Mouse (Mus musculus) CD4-positive, CD25-positive, alpha-beta regulatory T cell, adult 4 months (primary cell): ENCODE measurements around the gene Dppa1. TPM values are rescaled to one million over a fixed set of nuclear protein-coding genes. Genes with fewer than 3 reads are reported as not detected.
"Not testable (repeated sequence)": the region's sequence is repeated elsewhere in the genome, so short reads cannot be mapped to it uniquely, and the experiment has no call there.

ENCODE experiments used
- ATAC-seq: one replicate; pipeline ENCODE4 v1.8.0; 2017
- polyA plus RNA-seq, 2 experiments: library from polyadenylated mRNA; unstranded; fragments of 100-300 nt; shearing (Covaris generic); gene quantifications; one replicate each; pipeline ENCODE4 v1.2.1; 2017

The Dppa1 gene
- not detected for polyA plus RNA-seq

DNA sequence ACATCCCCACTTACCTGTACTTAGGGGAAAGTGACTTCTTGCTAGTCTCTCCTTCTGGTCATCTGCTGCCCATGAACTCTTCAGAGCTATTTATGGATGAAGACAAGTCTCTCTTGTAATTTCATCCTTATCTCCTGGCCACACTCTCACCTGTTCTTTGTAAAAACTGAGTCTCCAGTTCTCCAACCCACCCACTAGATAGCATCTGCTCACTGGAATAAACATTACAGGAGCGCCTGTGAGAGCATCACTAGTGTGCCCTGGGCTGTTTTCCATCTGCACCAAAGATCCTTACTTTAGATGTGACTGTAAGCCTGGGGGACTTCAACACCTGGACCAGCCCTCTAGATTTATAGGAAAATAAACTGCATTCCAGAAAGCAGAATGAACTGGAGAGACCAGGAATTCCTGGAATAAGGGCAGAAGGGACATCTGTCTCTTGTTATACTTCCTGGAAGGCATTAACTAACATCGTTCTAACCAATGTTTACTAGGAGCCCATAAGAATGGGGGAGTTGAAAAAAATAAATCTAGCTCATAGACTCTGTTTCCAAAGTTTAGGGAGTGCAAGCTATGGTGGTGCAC, at the start of gene Dppa1:
Dppa1 (minus strand) TSS at position 51 of the 585 bp plus-strand sequence.
- ATAC-seq: no peak

DNA sequence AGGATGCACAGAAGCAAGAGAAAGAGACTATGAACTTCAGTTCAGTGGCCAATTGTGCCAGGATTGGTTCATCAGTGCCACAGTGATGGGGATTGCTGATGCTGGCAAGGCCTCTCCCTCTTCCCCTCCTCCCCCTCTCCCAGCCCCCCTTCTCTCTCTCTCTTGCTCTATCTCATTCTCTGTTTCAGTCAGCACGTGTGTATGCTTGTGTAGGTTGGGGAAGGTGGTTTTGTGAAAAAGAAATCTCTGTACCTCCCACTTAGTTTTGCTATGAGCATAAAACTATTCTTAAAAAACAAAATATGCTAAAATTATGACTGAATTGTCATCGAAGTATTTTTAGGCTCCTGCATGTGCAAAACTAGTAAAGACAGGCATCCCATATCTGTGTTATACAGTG, 38.9 kb upstream of the Dppa1 start:
- ATAC-seq: peak; percentile 60

DNA sequence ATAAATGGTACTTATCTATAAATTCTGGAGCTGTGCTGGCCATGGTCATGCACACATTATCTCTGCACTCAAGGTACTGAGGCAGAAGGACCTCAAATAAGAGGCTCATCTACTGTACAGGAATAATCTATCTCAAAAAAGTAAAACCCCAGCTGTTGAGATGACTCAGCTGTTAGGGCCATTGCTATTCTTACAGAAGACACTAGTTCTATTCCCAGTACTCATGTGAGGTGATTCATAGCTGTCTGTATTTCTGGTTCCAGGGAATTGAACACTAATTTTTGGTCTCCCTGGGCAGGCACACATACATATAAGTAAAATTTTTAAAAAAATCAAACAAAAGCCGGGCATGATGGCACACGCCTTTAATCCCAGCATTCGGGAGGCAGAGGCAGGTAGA, 38.0 kb upstream of the Dppa1 start:
- ATAC-seq: no peak

DNA sequence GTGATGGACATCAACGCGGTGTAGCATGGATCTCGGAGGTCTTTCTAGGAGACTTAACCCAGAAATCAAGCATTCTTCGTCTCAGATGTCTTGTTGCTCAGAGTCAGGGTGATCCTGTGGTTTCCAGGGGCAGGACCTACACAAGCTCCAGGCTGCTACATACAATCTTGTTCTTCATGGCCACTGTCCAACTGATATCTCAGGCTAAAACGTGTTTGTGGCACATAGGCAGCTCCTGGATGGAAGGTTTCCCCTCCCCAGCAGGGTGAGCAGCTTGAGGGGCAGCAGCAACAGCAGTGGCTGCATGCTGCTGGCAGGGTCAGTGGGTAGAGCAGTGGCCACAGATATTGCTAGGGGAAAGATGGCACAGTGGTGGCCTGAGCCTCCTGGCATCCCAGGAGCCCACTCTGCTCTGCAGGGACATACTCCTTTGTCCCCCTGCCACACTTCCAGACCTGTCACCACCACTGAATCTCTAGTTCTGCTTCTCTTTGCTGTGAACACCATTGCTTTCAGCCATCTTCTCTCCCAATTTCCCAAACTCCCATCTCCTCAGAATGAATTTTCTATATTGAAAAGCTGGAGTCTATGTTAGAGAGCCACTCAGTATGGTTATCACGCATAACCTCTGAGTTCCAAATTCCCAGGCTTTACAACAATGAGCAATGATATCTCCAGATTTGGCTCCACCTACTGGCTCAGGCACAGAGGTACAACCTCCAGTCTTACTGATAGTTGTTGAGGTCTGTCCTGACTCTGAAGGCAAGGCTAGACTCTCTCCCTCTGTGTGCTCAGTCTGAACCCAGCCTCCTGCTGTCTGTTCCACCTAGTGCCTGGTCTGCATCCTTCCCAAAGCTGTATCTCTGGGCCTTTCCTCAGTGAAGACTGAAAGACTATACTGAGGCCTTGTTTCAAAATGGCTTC, 36.8 kb upstream of the Dppa1 start:
- ATAC-seq: peak; percentile 66

DNA sequence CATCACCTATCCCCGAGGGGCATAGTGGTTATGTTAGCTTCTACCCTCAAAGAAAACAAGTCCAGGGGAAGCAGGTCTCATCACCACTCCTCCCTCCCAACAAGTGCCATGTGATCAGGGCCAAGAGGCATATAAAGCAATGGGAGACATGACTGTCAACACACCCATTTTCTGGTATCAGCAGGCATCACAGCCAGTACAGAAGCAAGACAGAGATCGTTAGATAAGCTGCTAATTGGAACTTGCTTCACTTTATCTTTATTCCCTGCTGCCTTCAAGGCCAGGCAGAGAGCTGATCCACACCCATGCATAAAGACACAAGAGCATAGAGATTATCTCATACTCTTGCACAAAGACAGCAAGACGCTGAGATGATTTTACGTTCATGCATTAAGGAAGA, 34.2 kb upstream of the Dppa1 start:
- no peak for ATAC-seq

DNA sequence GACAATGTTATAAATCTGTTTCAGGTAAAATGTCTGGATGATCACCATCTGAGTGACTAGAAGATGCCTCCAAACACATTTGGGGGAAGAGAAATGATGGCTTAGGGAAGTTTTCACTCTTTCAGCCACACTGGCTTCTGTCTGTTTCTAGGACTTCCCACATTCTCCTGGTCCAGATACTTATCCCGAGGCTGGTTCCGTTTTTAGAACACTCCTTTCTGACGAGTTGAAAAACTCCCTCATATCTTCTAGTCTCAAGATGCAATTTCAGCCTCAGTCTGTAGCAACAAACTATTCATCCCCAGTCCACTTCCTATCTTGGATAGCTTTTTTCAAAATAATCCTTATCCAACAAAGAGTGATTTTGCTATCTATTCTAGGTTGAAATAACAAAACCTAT, 23.4 kb upstream of the Dppa1 start:
- ATAC-seq: no peak

DNA sequence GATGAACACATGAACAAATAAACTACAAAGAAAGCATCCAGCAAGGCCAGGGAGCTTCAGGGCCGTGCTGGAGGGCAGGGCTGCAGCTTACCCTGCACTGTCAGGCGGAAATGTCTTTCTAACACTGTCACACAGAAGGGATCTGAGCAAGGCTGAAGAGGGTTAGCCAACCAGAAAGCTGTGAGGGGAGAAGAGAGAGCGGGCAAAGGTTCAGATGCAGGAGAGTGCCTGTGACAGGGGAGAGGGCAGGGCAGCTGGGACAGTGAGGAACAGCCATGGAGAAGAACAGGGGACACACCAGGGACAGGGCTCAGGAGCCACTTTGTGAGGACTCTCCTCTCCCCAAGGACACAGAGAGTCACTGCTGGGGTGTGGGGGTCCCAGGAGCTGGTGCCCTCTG, 20.6 kb upstream of the Dppa1 start:
- ATAC-seq: not testable (repeated sequence)

DNA sequence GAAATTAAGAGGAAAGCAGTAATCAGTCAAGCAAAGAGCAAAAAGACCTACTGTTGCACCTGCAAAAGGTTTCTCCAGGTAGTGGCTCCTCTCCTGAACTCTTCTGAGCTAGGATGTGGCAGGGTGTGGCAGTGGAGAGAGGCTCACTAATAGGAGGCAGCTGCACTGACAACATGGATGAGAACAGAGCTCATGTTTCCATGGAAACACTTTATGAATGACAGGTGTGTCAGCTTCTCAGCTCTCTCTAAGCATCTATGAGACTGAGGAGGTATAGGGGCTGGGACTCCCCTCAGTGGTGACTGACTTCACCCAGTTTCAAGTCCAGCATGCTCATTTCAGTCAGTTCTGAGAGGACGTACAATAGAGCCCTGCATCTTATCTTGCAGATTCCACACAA, 15.8 kb upstream of the Dppa1 start:
- no peak for ATAC-seq

DNA sequence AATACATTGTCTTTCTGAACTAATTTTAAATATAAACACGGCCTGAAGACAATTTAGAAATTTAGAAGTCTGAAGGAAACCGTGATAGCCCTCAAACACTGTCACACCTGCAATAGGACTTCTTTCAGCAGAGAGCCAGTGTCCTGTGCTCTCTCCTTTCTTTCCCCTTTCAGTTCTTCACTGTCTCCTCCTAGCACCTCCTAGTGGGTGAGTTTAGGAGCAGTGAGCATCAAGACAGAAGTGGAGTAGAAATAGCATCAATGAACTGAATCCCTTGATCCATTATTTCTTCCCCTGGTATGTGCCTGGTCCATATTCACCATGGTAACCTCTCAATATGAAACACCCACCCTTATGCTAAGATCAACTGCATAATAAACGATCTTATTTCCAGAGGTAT, 7.5 kb upstream of the Dppa1 start:
- ATAC-seq: no peak

DNA sequence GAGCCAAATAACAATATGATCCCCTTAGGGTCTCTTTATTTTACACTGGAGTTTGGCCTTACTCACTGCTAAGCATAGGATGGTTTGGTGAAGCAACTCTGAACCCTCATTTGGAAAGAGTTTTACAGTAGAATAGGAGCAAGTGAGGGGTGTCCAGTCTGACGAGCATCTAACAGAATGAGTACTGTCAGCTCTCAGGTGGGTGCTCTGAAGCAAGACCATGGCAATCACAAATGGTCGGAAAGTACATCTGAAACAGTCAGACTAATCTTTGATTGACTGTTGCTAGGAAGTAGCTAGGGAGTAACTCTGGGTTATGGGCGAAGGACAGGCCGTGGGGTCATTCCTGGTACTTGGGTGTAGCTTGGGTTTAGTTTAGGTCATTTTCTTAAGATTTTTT, 6.5 kb upstream of the Dppa1 start:
- ATAC-seq: not testable (repeated sequence)

DNA sequence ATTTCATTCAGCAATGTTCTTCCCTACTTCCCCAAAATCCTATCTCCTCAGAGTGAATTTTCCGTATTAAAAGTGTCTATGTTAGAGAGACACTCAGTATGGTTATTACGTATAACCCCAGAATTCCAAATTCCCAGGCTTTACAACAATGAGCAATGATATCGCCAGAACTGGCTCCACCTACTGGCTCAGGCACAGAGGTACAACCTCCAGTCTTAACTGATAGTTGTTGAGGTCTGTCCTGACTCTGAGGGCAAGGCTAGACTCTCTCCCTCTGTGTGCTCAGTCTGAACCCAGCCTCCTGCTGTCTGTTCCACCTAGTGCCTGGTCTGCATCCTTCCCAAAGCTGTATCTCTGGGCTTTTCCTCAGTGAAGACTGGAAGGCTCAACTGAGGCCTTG, 2.6 kb upstream of the Dppa1 start:
- peak; percentile 57 for ATAC-seq

DNA sequence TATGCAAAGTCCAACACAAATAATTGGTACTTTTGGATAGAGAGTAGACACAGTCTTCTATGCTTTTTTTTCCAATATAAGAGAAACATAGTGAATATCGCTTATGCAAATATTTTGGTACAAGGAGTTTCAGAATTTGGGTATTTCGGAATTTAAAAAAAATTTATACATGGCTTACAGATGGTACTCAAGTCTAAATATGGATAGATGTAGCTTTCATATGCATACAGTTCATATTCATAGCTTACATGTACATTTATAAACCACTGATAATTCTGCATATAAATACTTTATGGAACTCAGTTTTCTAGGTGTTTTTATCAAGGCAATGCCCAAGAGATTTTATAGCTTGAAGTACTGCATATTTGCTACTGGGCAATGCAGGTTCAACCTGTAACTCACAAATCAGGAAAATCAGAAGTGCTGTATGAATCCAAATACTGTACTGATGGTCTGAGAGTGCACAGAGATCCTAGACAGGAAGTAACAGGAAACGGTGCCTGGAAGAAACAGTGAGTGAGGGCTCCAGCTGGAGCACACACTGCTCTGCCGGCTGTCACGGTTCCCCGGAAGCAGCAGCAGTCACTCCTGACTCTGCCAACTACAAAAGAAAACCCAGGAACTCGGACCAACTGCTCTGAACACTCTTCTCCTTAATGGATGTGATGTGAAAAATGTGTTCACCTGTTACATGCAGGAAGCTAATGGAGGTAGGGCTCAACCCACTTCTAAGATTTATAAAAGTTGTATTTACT, 8.5 kb downstream of the Dppa1 start:
- no peak for ATAC-seq

DNA sequence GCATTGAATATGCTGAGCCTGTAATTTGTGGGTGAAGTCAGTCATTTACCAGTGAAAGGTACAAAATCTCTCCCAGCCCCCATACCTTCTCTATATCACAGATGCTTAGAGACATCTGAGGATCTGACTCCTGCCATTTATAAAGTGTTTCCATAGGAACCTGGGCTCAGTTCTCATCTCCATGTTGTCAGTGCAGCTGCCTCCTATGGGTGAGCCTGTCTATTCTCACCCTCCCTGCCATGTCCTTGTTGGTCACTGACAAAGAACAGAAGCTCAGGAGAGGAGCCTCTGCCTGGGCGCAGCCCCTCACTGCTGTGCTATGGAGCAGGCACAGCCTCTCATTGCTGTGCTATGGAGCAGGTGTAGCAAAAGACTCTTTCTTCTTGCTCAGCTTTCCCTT, 9.1 kb downstream of the Dppa1 start:
- ATAC-seq: no peak

DNA sequence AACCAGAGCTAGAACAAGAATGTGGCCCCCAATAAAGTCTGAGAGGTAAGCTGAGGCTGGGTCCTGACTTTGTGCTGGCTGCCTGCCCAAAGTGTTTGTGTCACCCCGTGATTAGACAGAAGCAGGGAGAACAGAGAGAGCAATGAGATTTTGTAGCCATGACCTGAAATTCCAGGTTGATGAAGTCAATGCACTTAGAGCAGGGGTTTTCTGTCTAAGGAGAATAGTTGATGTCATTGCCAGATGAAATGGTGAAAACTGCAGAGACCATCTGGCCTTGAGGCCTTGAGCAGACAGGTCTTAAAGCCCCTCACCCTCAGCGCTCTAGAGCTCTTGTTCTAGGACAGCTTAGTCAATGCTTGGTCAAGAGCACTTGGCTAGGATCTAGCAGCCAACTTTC, 36.6 kb downstream of the Dppa1 start:
- ATAC-seq: no peak

DNA sequence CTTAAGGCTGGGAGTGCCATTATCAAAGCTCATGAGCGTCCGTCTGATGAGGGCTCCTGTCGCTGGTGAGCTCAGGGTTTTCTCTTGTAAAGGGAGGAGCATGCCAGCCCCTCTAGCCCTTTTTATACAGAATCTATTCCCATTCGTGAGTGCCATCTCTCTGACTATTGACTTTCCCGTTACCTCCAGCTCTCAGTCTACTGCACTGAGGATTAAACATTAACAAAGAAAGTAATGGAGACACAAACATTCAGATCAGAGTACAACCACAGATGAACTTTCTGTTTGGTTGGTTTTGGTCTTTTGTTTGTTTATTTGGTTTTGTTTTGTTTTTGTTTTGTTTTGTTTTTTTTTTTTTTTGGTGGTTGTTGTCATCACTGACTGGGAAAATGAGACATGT, 46.3 kb downstream of the Dppa1 start:
- no peak for ATAC-seq

DNA sequence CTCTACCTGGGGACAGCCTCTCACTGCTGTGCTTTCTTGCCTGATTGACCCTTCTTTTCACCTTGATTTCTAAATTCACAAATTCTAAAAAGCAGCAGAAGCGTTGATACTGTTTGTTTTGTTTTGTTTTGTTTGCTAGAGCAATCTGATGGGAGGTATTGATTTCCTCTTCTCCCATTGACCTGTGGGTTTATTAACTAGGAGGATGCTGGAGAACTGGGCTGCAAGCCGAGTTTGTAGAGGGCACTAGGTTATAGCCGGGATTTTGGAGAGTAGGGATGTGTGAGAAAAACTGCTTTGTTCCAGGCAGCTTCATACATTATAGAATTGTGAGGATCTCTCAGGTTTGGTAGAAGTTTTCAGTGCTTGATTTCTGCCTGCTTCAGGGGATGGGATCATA, 48.6 kb downstream of the Dppa1 start:
- ATAC-seq: no peak

DNA sequence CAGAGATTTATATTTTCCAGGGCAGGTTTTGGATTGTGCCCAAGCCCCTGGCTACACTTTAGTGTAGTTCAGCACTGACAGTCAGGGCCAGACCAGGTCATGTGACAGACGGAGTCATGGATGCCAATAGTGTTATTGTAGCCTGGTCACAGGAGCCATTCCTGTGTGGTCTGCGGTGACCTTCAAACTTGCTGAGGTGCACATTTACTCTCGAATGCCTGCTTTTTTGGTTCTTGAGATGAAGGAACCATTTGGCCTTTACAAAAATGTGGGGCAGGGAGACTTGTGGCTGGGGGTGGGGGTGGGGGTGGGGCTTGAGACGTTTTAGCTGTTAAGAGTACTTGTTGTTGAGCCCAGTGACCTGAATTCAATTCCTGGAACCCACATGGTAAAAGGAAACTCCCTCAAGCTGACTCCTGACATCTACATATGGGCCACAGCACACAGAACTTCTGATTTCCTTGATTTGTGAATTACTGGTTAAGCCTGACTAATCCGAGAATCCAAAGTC, 50.2 kb downstream of the Dppa1 start:
- ATAC-seq: peak; percentile 56

DNA sequence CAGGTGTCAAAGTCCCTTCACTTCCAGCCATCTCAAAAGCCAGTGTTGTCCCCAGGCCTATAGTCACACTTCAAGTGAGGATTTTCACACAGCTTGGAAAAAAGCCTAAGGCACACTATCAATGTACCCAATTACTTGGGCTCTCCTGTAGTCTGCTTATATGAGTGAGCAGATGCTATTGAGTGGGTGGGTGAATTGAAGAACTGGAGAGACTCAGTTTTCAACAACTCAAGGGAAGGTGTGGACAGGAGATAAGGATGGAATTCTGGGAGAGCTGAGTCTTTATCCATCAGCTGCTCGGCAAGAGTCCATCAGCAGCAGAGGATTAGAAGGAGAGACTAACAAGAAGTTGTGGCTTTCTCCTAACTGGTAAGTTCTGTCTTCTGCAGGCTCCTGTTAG, 57.7 kb downstream of the Dppa1 start, which contains the start of gene BC053393:
BC053393 (plus strand) TSS at position 210 of the 400 bp plus-strand sequence.
- ATAC-seq: no peak

DNA sequence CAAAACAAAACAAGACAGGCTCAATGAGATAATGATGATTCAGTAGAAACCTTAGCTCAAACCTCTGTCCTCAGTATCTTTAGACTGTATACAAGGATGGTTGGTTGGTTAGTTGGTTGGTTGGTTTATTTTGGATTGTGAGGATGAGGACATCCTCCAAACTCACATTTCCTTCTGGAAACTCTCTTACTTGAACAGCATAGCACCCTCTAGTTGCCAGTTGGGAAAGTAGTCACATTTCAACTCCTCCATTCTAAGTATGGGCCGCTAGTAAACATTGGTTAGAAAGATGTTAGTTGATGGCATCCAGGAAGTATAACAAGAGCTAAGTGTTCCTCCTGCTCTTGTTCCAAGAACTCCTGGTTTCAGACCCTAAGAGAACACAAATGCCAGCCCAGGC, 60.0 kb downstream of the Dppa1 start:
- no peak for ATAC-seq

DNA sequence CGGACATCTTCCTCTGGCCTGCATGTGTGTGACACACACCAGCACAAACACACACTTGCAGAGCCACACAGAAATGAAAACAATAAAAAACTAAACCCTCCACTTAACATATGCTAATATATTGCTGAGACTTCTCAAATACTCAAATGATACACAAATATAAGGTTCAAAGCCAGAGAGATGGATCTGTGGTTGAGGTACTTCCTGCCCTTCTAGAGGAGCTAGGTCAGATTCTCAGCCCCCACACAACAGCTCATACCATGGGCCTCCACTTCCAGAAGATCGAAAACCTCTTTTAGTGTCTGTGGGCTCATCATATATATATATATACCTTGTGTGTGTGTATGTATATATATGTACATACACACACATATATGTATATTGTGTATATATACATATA, 63.1 kb downstream of the Dppa1 start:
- peak; percentile 77 for ATAC-seq

DNA sequence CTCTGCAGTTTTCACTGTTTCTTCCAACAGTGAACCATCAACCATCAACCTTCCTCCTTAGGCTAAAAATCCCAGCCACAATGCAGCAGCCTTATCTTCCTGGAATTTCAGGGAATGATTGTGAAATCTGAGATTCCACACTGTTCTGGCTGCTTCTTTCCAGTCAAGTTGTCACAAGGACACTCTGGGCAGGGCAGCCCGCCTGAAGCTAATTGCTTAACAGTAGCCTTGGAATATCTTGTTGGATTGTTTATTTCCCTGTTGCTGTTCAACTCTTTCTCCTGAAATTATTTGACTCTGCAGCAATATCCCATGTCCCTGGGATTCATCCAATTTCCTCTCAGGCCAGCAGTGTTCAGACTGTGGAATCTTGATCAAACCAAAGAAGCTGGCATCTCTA, 64.4 kb downstream of the Dppa1 start:
- ATAC-seq: no peak

DNA sequence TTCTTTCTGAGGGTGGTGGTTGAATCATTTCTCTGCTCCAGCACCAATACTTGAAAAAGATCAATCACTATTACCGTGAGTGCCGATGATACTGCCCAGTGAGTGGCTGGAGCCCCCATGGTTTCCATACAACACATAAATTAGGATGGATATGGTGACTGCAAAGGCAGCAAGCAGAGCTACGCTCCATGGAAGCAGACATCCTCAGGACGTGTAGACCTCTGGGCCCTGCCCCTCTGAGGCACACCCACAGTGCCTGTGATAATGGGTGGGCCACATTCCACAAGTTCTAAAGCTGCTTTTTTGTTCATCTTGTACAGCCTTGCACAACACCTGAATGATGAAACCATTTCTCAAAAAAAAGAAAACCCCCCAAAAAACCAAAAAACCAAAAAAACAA, 68.0 kb downstream of the Dppa1 start:
- no peak for ATAC-seq
